Mouse (Mus musculus): ENCODE data around the gene Tnfrsf1b. TPM values are rescaled to one million over a fixed set of nuclear protein-coding genes. Genes with fewer than 3 reads are reported as not detected.

Gene Tnfrsf1b
- 1.6 and 1.7 TPM in 2 replicates for polyA plus RNA-seq (2012; rRNA removed)

DNA sequence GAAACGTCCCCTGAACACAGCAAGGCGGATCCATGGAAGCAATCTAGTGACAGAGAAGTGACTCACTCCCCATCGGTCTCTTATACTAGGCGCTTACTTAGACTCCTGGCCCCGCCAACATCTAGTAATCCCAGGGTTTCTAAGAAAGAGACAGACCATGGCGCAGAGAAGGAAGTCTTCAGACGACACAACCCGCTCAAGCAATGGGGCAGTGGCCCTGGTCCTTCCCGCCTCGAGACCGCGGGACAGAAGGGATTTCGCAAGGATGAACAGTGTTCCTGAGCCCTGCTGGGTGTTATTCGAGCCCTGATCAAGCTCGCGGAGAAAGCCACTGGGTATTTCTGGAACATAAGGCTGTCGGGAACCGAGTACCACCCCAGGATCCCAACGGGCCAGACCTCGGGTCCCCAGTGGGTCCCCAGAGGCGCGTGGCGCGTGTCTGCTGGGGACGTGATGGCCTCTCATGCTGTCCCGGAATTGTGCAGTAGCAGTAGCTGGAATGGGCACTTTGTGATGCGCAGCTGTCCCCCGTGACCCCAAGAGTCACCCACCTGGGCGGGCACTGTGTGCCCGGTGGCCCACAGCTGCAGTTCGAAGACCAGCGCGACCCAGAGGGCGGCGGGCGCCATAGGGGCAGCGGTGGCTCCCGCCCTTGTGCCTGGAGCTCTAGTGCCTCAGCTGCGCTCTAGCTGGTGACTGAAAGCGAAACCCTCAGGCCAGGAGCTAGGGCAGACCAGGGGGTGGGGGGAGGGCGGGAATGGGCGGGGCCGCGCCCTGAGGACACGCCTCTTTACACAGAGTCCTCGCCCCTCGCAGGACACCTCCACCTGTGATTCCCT is at the start of gene Tnfrsf1b:
Gene Tnfrsf1b, minus strand, starts transcription at position 698 of the 839 bp plus-strand sequence.
- no peak within 1 kb of the TSS for H3K27ac ChIP-seq (ENCODE audit: insufficient read depth, low read length)
- DNase-seq, result no peak
- 2% methylated on average over 47 of the region's 47 CpGs for WGBS
- no peaks in the 10 kb centered on the region; the same call in 1 of the 2 replicates for H3K27me3 ChIP-seq (ENCODE audit: control insufficient read depth, insufficient read depth, low read length)
- no peaks in the 10 kb centered on the region for H3K4me1 ChIP-seq (ENCODE audit: control insufficient read depth, insufficient read depth, low read length)
- TF ChIP-seq POLR2A (IDR thresholded peaks at IDR 0.05; ENCODE audit: borderline replicate concordance, insufficient read depth, low read length) (no peak), CTCF (IDR thresholded peaks at IDR 0.05; ENCODE audit: borderline replicate concordance, insufficient read depth, low read depth, low read length) (no peak)
- H3K4me3 ChIP-seq (replicated peaks; ENCODE audit: insufficient read depth, low read depth, low read length), result no peak within 1 kb of the TSS

DNA sequence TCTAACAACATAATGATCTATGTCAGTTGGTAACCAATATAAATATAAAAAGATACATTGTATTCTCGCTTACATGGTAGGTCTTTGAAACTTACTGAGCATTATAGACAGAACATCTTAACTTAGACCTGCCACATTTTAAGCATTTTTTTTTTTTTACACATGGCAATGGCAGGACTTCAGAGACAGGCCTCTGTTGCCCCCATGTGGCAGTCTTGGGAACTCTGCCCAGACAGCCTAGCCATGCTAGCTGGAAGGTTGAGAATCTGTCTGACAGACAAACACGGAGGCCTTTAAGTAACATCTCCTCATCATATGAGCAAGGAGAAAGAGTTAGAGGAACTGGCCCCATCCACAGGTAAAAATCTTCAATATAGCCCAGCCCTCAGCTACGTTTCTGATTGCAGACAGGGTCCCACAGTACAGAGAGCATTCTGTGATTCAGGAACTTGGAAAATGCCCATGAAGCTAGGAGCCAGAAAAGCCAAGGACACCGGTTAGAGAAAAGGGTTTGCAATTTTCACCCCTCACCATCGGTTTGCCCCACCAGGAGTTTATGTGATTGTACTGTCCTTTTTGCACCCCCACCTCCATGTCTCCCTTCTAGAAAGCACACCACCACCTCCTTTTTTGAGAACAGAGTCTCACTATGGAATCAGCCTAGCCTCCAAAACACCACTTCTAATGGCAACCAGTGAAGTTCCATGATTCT is 49.1 kb upstream of the Tnfrsf1b start:
- H3K4me3 ChIP-seq (replicated peaks; ENCODE audit: insufficient read depth, low read depth, low read length), result no peak overlapping the region
- H3K27ac ChIP-seq (ENCODE audit: insufficient read depth, low read length), result no peak overlapping the region
- no peaks in the 10 kb centered on the region for H3K27me3 ChIP-seq (ENCODE audit: control insufficient read depth, insufficient read depth, low read length)
- no peaks in the 10 kb centered on the region for H3K4me1 ChIP-seq (ENCODE audit: control insufficient read depth, insufficient read depth, low read length)
- TF ChIP-seq CTCF (IDR thresholded peaks at IDR 0.05; ENCODE audit: borderline replicate concordance, insufficient read depth, low read depth, low read length), result peak; percentile 40
- no peak for TF ChIP-seq POLR2A (IDR thresholded peaks at IDR 0.05; ENCODE audit: borderline replicate concordance, insufficient read depth, low read length)
- WGBS, result 48% methylated on average over 5 of the region's 5 CpGs
- peak in 1 of 2 experiments; percentile 16 for DNase-seq

DNA sequence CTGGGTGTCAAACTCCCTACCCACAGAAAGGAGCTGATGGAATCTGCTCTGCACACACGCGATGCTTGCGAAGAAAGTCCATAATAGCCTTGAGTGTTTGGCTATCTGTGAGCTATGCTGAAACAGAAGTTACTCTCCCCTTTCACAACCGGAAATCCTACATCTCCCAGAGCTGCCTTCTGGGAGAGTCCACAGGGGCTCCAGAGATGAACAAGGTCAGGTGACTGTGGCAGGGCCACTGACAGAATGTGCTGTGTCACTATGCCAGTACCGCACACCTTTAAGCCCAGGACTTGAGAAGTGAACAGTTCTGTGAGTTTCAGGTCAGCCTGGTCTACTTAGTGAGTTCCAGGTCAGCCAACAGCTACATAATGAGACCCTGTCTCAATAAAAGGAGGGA is 47.9 kb upstream of the Tnfrsf1b start:
- DNase-seq, result no peak
- no peak for TF ChIP-seq CTCF (IDR thresholded peaks at IDR 0.05; ENCODE audit: borderline replicate concordance, insufficient read depth, low read depth, low read length)
- no peak for TF ChIP-seq POLR2A (IDR thresholded peaks at IDR 0.05; ENCODE audit: borderline replicate concordance, insufficient read depth, low read length)
- Histone ChIP-seq H3K27me3 (ENCODE audit: control insufficient read depth, insufficient read depth, low read length) (no peaks in the 10 kb centered on the region), H3K4me3 (replicated peaks; ENCODE audit: insufficient read depth, low read depth, low read length) (no peak overlapping the region), H3K27ac (ENCODE audit: insufficient read depth, low read length) (no peak overlapping the region), H3K4me1 (ENCODE audit: control insufficient read depth, insufficient read depth, low read length) (no peaks in the 10 kb centered on the region)
- WGBS, result 84% methylated on average over 5 of the region's 5 CpGs

DNA sequence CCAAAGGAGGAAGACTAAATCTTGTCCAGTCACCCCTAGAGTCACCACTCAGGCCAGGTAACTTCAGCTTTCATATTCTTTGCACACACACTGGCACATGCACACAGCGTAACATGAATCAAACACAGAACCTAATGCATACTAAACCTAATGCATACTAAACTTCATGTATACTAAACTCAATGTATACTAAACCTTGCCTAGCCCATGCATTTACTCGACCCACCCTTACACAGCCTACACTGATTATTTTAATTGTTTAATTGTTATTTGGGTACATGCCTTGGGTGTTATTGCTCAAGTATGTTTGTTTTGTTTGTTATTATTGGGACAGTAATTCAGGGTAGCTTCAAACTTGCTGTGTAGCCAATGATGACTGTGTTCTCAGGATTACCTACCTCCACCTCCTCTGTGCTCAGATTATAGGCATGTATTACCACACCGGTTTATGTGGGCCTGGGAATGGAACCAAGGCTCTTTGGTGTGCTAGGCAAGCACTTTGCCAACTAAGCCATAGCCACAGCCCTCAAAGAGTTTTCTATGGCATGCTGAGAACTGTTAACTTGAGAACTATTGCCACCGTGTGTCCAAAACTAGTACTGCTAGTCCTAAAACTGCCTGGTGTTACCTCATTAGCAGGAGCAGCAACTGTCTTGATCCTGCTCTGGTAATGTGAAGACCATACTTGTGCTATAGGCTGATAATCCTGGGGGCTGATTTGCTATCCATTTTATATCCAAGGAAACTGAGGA is 39.9 kb upstream of the Tnfrsf1b start:
- H3K27ac ChIP-seq (ENCODE audit: insufficient read depth, low read length), result no peak overlapping the region
- WGBS, result 36% methylated on average over 4 of the region's 4 CpGs
- DNase-seq, result peak; percentile 19 to 28
- H3K4me1 ChIP-seq (ENCODE audit: control insufficient read depth, insufficient read depth, low read length), result no peaks in the 10 kb centered on the region
- H3K27me3 ChIP-seq (ENCODE audit: control insufficient read depth, insufficient read depth, low read length), result no peaks in the 10 kb centered on the region
- H3K4me3 ChIP-seq (replicated peaks; ENCODE audit: insufficient read depth, low read depth, low read length), result no peak overlapping the region
- TF ChIP-seq CTCF (IDR thresholded peaks at IDR 0.05; ENCODE audit: borderline replicate concordance, insufficient read depth, low read depth, low read length), result peak; percentile 40; the same call in 1 of the 2 replicates
- no peak for TF ChIP-seq POLR2A (IDR thresholded peaks at IDR 0.05; ENCODE audit: borderline replicate concordance, insufficient read depth, low read length)

DNA sequence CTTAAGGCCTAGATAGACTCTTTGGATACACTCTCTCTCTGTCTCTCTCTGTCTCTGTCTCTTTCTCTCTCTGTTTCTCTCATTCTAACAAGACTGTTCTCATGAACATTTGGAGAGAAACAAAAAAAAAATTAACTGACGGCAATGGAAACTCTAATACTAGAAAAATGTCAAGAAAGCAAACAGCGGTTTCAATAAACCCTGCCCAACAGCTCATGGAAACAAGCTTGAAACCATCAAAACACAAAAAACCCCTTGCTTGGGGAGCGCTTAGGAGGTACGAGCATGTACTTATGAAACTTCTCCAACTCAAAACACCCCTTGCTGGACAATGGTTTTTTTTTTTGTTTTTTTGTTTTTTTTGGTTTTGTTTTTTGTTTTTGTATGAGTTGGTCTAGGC is 38.0 kb upstream of the Tnfrsf1b start:
- TF ChIP-seq POLR2A (IDR thresholded peaks at IDR 0.05; ENCODE audit: borderline replicate concordance, insufficient read depth, low read length), result no peak
- TF ChIP-seq CTCF (IDR thresholded peaks at IDR 0.05; ENCODE audit: borderline replicate concordance, insufficient read depth, low read depth, low read length), result no peak
- no peaks in the 10 kb centered on the region for H3K4me1 ChIP-seq (ENCODE audit: control insufficient read depth, insufficient read depth, low read length)

DNA sequence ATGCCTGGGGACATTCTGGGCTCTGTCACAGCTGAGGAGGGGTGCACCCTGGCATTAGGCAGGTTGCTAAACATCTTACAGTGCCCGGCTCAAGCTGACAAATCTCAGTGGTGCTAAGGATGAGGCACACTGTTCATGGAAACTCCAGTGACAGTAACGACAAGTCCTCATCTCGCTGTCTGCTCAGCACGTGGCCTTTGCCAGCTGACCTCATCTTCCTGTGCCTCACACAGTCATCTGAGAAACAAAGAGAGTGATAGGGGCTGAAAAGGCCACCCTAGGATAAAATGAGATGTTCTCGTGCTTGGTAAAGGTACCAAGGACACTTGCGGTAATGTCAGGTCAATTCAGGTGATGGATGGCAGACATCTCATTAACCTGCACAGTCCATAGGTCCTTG is 36.8 kb upstream of the Tnfrsf1b start:
- no peak for DNase-seq
- Histone ChIP-seq H3K4me1 (ENCODE audit: control insufficient read depth, insufficient read depth, low read length) (no peaks in the 10 kb centered on the region), H3K27me3 (ENCODE audit: control insufficient read depth, insufficient read depth, low read length) (no peaks in the 10 kb centered on the region), H3K4me3 (replicated peaks; ENCODE audit: insufficient read depth, low read depth, low read length) (no peak overlapping the region), H3K27ac (ENCODE audit: insufficient read depth, low read length) (no peak overlapping the region)
- TF ChIP-seq POLR2A (IDR thresholded peaks at IDR 0.05; ENCODE audit: borderline replicate concordance, insufficient read depth, low read length) (no peak), CTCF (IDR thresholded peaks at IDR 0.05; ENCODE audit: borderline replicate concordance, insufficient read depth, low read depth, low read length) (no peak)
- WGBS, result 54% methylated on average over 6 of the region's 6 CpGs

More for the DNA sequence above, 38.0 kb upstream of the Tnfrsf1b start:
- 98% methylated on average over 4 of the region's 4 CpGs for WGBS
- no peak for DNase-seq
- H3K27me3 ChIP-seq (ENCODE audit: control insufficient read depth, insufficient read depth, low read length), result no peaks in the 10 kb centered on the region
- no peak overlapping the region for H3K4me3 ChIP-seq (replicated peaks; ENCODE audit: insufficient read depth, low read depth, low read length)
- no peak overlapping the region for H3K27ac ChIP-seq (ENCODE audit: insufficient read depth, low read length)

DNA sequence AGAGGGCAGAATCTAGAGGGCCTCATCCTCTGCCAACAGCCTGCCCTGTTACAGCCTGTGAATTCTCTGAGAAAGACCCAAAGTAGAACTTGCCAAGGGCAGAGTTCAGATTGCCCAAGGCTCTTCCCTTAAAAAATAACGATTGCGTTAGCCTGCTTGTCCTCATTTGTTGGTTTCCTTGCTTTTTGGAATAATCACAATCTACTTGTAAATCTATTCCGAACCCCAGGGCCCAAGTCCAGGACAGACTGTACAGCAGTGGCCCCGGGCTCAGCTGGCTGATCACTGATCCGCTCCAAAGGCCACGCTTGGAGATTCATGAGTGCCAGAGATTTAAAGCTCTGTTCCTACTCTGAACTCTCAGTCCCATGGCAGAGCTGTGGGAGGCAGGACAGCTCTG is 34.3 kb upstream of the Tnfrsf1b start:
- 52% methylated on average over 6 of the region's 6 CpGs for WGBS
- no peaks in the 10 kb centered on the region for H3K4me1 ChIP-seq (ENCODE audit: control insufficient read depth, insufficient read depth, low read length)
- TF ChIP-seq CTCF (IDR thresholded peaks at IDR 0.05; ENCODE audit: borderline replicate concordance, insufficient read depth, low read depth, low read length), result no peak
- H3K27me3 ChIP-seq (ENCODE audit: control insufficient read depth, insufficient read depth, low read length), result no peaks in the 10 kb centered on the region
- H3K27ac ChIP-seq (ENCODE audit: insufficient read depth, low read length), result no peak overlapping the region
- DNase-seq, result no peak
- H3K4me3 ChIP-seq (replicated peaks; ENCODE audit: insufficient read depth, low read depth, low read length), result no peak overlapping the region

Data from cerebellum, adult 2 months (tissue).